Mouse (Mus musculus): ENCODE data around the gene Gm10320.

DNA sequence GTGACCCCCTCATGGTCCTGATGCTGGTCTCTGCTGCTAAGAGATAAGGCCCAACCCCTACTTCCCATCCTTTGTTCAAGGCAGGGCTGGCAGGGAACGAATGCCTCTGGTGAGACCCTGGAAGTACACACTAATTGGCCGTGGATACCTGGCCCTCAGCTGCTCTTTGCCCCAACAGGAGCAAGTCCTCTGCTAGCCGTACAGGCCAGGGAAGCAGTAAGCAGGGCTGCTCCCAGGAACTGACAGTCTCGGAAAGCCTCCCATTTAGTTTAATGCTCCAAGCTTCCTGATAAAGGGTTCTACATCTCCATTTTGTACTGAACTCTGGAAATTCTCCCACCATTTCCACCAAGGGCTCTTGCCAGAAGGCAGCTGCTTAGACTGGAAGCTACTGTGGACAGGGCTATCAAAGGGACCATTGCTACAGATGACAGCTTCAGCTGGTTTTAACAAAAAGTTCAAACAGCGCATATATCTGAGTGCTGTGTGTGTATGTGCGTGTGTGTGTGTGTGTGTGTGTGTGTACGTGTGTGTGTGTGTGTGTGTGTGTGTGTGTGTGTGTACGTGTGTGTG is 2.8 kb upstream of the Gm10320 start:
- TF ChIP-seq GATA1 (IDR thresholded peaks at IDR 0.05; ENCODE audit: low read length), result no peak
- no peak for TF ChIP-seq TAL1 (IDR thresholded peaks at IDR 0.05; ENCODE audit: low read length)
